Mouse (Mus musculus): ENCODE measurements around the gene Mpi.

DNA sequence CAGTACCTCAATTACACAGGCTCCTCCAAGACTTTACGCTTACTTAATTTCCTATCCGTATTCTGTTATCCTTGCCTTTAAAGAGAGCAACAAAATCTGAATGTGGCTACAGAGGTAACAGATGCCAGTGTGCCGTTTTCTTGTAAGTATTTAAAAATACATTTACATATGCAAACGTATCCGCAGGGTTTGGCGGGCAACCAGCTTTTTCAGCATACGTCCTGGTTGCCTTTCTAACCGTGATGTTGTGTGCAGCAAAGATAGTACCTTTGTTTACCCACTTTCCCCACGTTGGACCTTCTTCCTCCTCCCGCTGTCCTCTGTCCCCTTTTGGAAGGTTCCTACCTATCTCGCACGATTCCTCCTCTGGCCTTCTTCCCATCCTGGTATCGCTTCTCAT lies 51.1 kb downstream of the Mpi start:
- TF ChIP-seq POLR2A (IDR thresholded peaks at IDR 0.05; ENCODE audit: borderline replicate concordance, low read depth, low read length) (no peak), CTCF (IDR thresholded peaks at IDR 0.05; ENCODE audit: low read depth, low read length) (no peak)
